Mouse (Mus musculus) ES-E14 (cell line): ENCODE results near the gene Hoxc11.

Experiments
- HCFC1 ChIP-seq: IDR thresholded peaks from 2 replicates; pipeline ENCODE4 v1.6.1; 2012; ENCODE audit warnings: low read length, inconsistent platforms, borderline replicate concordance; ENCODE audit not compliant: insufficient read depth
- MAFK ChIP-seq: IDR thresholded peaks from 2 replicates; pipeline ENCODE4 v1.6.1; 2014; ENCODE audit warnings: mild to moderate bottlenecking, low read depth, low read length, inconsistent platforms; ENCODE audit not compliant: insufficient read depth

GRCm38 (mm10) chr15:102998608-102999182 is 44.5 kb downstream of the Hoxc11 start:
- TF ChIP-seq HCFC1 (no peak), MAFK (no peak)
